Mouse (Mus musculus): ENCODE data around the gene Hoxb6. TPM values are rescaled to one million over a fixed set of nuclear protein-coding genes. Genes with fewer than 3 reads are reported as not detected.
A peak's percentile ranks its signal among the peaks of the same experiment; 100 is the strongest.

Gene Hoxb6
- total RNA-seq (2012; rRNA removed), result 0.22 and 0.26 TPM in 2 replicates

DNA sequence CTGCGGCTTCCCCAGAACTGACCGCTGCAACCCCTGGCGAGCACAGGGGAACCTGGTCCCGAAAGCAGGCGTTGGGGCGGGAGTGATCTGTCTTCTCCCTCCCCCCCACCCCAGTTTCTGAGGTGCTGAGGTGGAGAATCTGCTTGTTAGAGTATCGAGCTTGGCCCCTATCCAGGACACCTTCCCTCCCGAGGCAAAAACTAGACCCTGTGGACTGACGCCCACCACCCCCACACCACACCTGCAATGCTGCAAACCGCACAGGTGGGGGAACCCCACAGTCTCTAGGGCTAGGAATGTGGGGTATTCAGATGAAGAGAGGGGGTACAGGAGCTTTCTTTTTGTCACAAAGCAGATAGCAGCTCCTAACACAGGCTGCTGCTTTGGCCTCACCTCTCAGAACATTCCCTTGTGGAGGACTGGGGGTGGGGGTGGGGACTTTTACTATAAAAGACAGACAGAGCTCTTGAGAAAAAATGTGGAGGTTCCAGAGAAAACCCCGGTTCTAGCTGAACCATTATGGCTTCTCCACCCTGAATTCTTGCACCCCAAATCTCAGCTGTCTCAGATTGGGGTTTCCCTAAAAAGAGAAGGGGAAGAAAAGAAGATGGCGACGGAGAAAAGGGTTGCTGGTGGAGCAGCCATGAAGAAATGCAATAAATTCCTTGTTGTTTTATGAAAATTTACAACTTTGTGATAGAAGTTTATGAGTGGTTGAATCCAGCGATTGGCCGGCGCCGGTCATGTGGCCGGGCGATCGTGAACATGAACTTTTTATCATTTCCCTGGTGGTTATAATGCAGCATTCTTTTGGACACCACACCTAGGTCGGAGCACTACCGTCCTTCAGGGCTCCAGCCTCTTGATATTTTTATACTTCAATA lies at the start of gene Hoxb6:
Gene Hoxb6, plus strand, starts transcription at position 796 of the 884 bp plus-strand sequence.
- no peak within 1 kb of the TSS for H3K27ac ChIP-seq (ENCODE audit: insufficient read depth, low read depth, low read length, poor library complexity, severe bottlenecking)
- TF ChIP-seq CHD2 (IDR thresholded peaks at IDR 0.05; ENCODE audit: low read depth, low read length) (no peak), MAFK (IDR thresholded peaks at IDR 0.05; ENCODE audit: insufficient read depth, low read depth, low read length) (no peak), ZC3H11A (IDR thresholded peaks at IDR 0.05; ENCODE audit: borderline replicate concordance, low read depth, low read length) (no peak), HCFC1 (IDR thresholded peaks at IDR 0.05; ENCODE audit: borderline replicate concordance, insufficient read depth, low read length) (no peak), ZNF384 (IDR thresholded peaks at IDR 0.05; ENCODE audit: low read depth, low read length) (no peak)
- H3K4me3 ChIP-seq (ENCODE audit: insufficient read depth in 1 of 2, low read depth in 1 of 2, low read length in 2 of 2, poor library complexity in 1 of 2, severe bottlenecking in 1 of 2), result no peak within 1 kb of the TSS; a peak in 1 of 4 replicates
- no peak within 1 kb of the TSS for H3K9ac ChIP-seq (ENCODE audit: insufficient read depth, low read depth, low read length, poor library complexity, severe bottlenecking)
- no peaks in the 10 kb centered on the region; a peak in 1 of 4 replicates for H3K4me1 ChIP-seq (ENCODE audit: control insufficient read depth in 2 of 2, insufficient read depth in 2 of 2, low read length in 2 of 2, poor library complexity in 1 of 2)
- in situ Hi-C loops (cut with MboI; ENCODE audit: low sequenced_read_pairs in 2 of 2, unreplicated experiment in 2 of 2), result loop anchor here (10.0 to 25.0 kb wide), 2 partner anchors 63 to 570 kb away; partner anchors contain the start of gene Hoxb2 (in 1 of the 2)
- H3K9me3 ChIP-seq (ENCODE audit: control insufficient read depth, insufficient read depth, low read depth, low read length), result no peaks in the 10 kb centered on the region
- H3K36me3 ChIP-seq (ENCODE audit: control insufficient read depth, insufficient read depth, low read length, poor library complexity, severe bottlenecking), result no peaks in the 10 kb centered on the region
- DNase-seq (ENCODE audit: low read depth, low spot score), result no peak

DNA sequence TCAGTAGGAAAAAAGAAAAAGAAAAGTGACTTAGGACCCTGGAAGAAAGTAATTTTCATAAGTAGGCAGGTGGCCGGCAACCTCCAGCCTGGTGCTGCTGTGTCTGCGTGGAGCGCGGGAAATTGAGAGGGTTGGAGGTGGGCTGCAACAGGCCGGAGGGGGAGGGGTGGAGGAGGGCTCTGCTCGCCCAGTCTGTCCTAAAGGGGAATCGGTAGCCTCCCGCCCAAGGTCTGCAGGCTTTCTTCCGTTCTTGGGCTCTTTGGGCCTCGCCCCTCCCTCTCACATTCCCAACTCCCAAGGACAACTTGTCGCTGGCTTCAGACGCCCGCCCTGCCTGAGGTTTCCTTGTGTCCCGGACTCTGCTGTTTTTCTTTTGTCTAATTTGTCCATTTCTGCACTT lies 41.4 kb upstream of the Hoxb6 start:
- Histone ChIP-seq H3K27ac (ENCODE audit: insufficient read depth, low read depth, low read length, poor library complexity, severe bottlenecking) (peak overlapping the region; percentile 62; the same call in 1 of the 2 replicates), H3K4me3 (ENCODE audit: insufficient read depth in 1 of 2, low read depth in 1 of 2, low read length in 2 of 2, poor library complexity in 1 of 2, severe bottlenecking in 1 of 2) (peak overlapping the region; percentile 61 to 72), H3K4me1 (ENCODE audit: control insufficient read depth in 2 of 2, insufficient read depth in 2 of 2, low read length in 2 of 2, poor library complexity in 1 of 2) (peaks cover 11 to 13% of the 10 kb centered on the region in 2 experiments), H3K9me3 (ENCODE audit: control insufficient read depth, insufficient read depth, low read depth, low read length) (no peaks in the 10 kb centered on the region), H3K9ac (ENCODE audit: insufficient read depth, low read depth, low read length, poor library complexity, severe bottlenecking) (peak overlapping the region; percentile 70; the same call in 1 of the 2 replicates), H3K36me3 (ENCODE audit: control insufficient read depth, insufficient read depth, low read length, poor library complexity, severe bottlenecking) (no peaks in the 10 kb centered on the region)
- TF ChIP-seq HCFC1 (IDR thresholded peaks at IDR 0.05; ENCODE audit: borderline replicate concordance, insufficient read depth, low read length), result no peak
- TF ChIP-seq ZNF384 (IDR thresholded peaks at IDR 0.05; ENCODE audit: low read depth, low read length), result no peak
- no peak for TF ChIP-seq ZC3H11A (IDR thresholded peaks at IDR 0.05; ENCODE audit: borderline replicate concordance, low read depth, low read length)
- in situ Hi-C loops (cut with MboI; ENCODE audit: low sequenced_read_pairs in 2 of 2, unreplicated experiment in 2 of 2), result no loop called here
- DNase-seq (ENCODE audit: low read depth, low spot score), result peak; percentile 84

DNA sequence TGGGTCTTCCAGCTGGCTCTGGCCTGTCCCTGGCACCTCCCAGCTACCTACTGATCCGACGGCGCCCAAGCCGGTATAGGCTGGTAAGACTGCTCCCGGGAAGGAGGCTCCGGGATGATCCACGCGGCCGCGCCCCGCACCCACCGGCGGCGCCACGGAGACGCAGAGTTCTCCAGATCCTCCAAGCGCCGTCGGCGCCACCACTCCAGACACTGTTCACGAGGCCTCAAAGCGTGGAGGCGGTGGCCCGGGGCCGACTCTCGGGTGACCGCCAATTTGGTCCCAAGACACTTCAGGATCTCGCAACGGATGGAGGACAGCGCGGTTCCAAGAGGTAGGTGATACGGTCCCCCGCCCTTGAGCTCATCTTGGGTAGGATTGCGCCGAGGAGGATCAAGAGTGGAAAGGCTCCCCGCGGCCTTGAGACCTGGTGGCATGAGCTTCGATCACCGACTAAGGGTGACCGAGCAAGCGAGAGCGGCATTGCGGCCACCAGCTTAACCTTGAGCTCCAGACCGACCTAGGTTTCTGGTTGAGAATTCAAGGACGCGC lies 40.7 kb upstream of the Hoxb6 start:
- Histone ChIP-seq H3K4me3 (ENCODE audit: insufficient read depth in 1 of 2, low read depth in 1 of 2, low read length in 2 of 2, poor library complexity in 1 of 2, severe bottlenecking in 1 of 2) (peak overlapping the region; percentile 61 to 72), H3K9ac (ENCODE audit: insufficient read depth, low read depth, low read length, poor library complexity, severe bottlenecking) (peak overlapping the region; percentile 70), H3K27ac (ENCODE audit: insufficient read depth, low read depth, low read length, poor library complexity, severe bottlenecking) (peak overlapping the region; percentile 7; the same call in 1 of the 2 replicates), H3K4me1 (ENCODE audit: control insufficient read depth in 2 of 2, insufficient read depth in 2 of 2, low read length in 2 of 2, poor library complexity in 1 of 2) (peaks cover 11 to 13% of the 10 kb centered on the region in 2 experiments), H3K9me3 (ENCODE audit: control insufficient read depth, insufficient read depth, low read depth, low read length) (no peaks in the 10 kb centered on the region), H3K36me3 (ENCODE audit: control insufficient read depth, insufficient read depth, low read length, poor library complexity, severe bottlenecking) (no peaks in the 10 kb centered on the region)
- in situ Hi-C loops (cut with MboI; ENCODE audit: low sequenced_read_pairs in 2 of 2, unreplicated experiment in 2 of 2), result no loop called here
- no peak for DNase-seq (ENCODE audit: low read depth, low spot score)
- no peak for TF ChIP-seq MAFK (IDR thresholded peaks at IDR 0.05; ENCODE audit: insufficient read depth, low read depth, low read length)
- no peak for TF ChIP-seq ZNF384 (IDR thresholded peaks at IDR 0.05; ENCODE audit: low read depth, low read length)
- no peak for TF ChIP-seq ZC3H11A (IDR thresholded peaks at IDR 0.05; ENCODE audit: borderline replicate concordance, low read depth, low read length)
- no peak for TF ChIP-seq HCFC1 (IDR thresholded peaks at IDR 0.05; ENCODE audit: borderline replicate concordance, insufficient read depth, low read length)
- no peak for TF ChIP-seq CHD2 (IDR thresholded peaks at IDR 0.05; ENCODE audit: low read depth, low read length)

DNA sequence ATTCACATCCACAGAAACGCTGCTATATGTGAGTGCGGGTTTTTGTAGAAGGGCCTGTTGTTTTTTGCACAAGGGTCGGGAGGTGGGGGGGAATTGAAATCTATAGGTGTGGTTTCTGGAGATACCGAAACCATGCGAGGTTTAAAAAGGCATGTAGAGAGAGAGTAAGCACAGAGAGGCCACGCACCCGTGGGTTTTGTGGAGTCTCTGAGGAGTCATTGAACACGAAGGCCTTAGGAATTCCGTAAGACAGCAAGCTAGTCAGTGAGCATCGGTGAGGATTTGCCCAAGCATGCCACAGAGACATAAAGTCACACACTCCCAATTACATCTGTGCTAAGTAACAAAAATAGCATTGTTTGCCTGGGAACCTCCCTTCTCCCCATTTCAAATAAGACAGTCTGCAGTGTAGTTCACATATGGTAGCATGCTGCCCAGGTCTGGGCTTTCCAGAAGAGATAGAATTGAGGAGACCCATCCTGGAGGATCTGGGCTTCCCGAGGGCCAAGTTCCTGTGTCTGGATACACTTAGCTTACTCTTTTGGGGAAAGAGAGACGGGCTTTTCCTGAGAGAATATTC lies 39.6 kb upstream of the Hoxb6 start:
- H3K4me1 ChIP-seq (ENCODE audit: control insufficient read depth in 2 of 2, insufficient read depth in 2 of 2, low read length in 2 of 2, poor library complexity in 1 of 2), result peaks cover 11 to 13% of the 10 kb centered on the region in 2 experiments
- no peak overlapping the region for H3K27ac ChIP-seq (ENCODE audit: insufficient read depth, low read depth, low read length, poor library complexity, severe bottlenecking)
- TF ChIP-seq ZNF384 (IDR thresholded peaks at IDR 0.05; ENCODE audit: low read depth, low read length) (no peak), HCFC1 (IDR thresholded peaks at IDR 0.05; ENCODE audit: borderline replicate concordance, insufficient read depth, low read length) (no peak), ZC3H11A (IDR thresholded peaks at IDR 0.05; ENCODE audit: borderline replicate concordance, low read depth, low read length) (no peak), MAFK (IDR thresholded peaks at IDR 0.05; ENCODE audit: insufficient read depth, low read depth, low read length) (no peak), CHD2 (IDR thresholded peaks at IDR 0.05; ENCODE audit: low read depth, low read length) (no peak)
- in situ Hi-C loops (cut with MboI; ENCODE audit: low sequenced_read_pairs in 2 of 2, unreplicated experiment in 2 of 2), result no loop called here
- no peak for DNase-seq (ENCODE audit: low read depth, low spot score)
- peak overlapping the region; percentile 62; the same call in 1 of the 2 replicates for H3K9ac ChIP-seq (ENCODE audit: insufficient read depth, low read depth, low read length, poor library complexity, severe bottlenecking)
- H3K36me3 ChIP-seq (ENCODE audit: control insufficient read depth, insufficient read depth, low read length, poor library complexity, severe bottlenecking), result no peaks in the 10 kb centered on the region
- H3K9me3 ChIP-seq (ENCODE audit: control insufficient read depth, insufficient read depth, low read depth, low read length), result no peaks in the 10 kb centered on the region
- peak overlapping the region; percentile 61 to 72 for H3K4me3 ChIP-seq (ENCODE audit: insufficient read depth in 1 of 2, low read depth in 1 of 2, low read length in 2 of 2, poor library complexity in 1 of 2, severe bottlenecking in 1 of 2)
